Mouse (Mus musculus): Measurements from ENCODE around the gene Ccdc175. TPM values are rescaled to one million over a fixed set of nuclear protein-coding genes. Genes with fewer than 3 reads are reported as not detected.
A peak's percentile ranks its signal among the peaks of the same experiment; 100 is the strongest.

The Ccdc175 gene
- polyA plus RNA-seq, 1 experiment from 2014 or later = not detected

GRCm38 (mm10) chr12:72086166-72086825, 98.5 kb downstream of the Ccdc175 start:
- Histone ChIP-seq H3K4me1 (peaks cover 43% of the 10 kb centered on the region), H3K4me3 (peak overlapping the region; percentile 92), H3K27ac (replicated peaks) (peak overlapping the region; percentile 98), H3K36me3 (no peaks in the 10 kb centered on the region; the same call in 1 of the 2 replicates), H3K27me3 (no peaks in the 10 kb centered on the region), H3K9ac (replicated peaks) (peak overlapping the region; percentile 96), H3K9me3 (no peaks in the 10 kb centered on the region), H3K4me2 (replicated peaks) (peak overlapping the region; percentile 86)
- ATAC-seq (replicated peaks) = no peak; the same call in 1 of the 2 replicates
- WGBS = under 1% methylated on average over 18 of the region's 18 CpGs

GRCm38 (mm10) chr12:72085329-72086165, 99.3 kb downstream of the Ccdc175 start, which contains the start of the genes L3hypdh and Jkamp:
Gene L3hypdh (minus strand): TSS chr12:72085439.
Gene Jkamp (plus strand): TSS chr12:72085589.
- Histone ChIP-seq H3K36me3 (no peaks in the 10 kb centered on the region), H3K9ac (replicated peaks) (peak within 1 kb of the TSS; percentile 96), H3K4me2 (replicated peaks) (peak within 1 kb of the TSS; percentile 86), H3K4me1 (peaks cover 43% of the 10 kb centered on the region), H3K4me3 (peak within 1 kb of the TSS; percentile 92), H3K27me3 (no peaks in the 10 kb centered on the region), H3K27ac (replicated peaks) (peak within 1 kb of the TSS; percentile 98), H3K9me3 (no peaks in the 10 kb centered on the region)
- peak; percentile 97 for ATAC-seq (replicated peaks)
- WGBS = under 1% methylated on average over 60 of the region's 60 CpGs

GRCm38 (mm10) chr12:72085024-72085328, 99.9 kb downstream of the Ccdc175 start:
- H3K4me3 ChIP-seq = peak overlapping the region; percentile 92
- H3K4me2 ChIP-seq (replicated peaks) = peak overlapping the region; percentile 86
- no peak; the same call in 1 of the 2 replicates for ATAC-seq (replicated peaks)
- no peaks in the 10 kb centered on the region for H3K36me3 ChIP-seq
- WGBS = under 1% methylated on average over 31 of the region's 31 CpGs
- peak overlapping the region; percentile 63 for H3K9ac ChIP-seq (replicated peaks)
- H3K4me1 ChIP-seq = peaks cover 43% of the 10 kb centered on the region
- H3K27me3 ChIP-seq = no peaks in the 10 kb centered on the region
- peak overlapping the region; percentile 98 for H3K27ac ChIP-seq (replicated peaks)
- H3K9me3 ChIP-seq = no peaks in the 10 kb centered on the region

DNA sequence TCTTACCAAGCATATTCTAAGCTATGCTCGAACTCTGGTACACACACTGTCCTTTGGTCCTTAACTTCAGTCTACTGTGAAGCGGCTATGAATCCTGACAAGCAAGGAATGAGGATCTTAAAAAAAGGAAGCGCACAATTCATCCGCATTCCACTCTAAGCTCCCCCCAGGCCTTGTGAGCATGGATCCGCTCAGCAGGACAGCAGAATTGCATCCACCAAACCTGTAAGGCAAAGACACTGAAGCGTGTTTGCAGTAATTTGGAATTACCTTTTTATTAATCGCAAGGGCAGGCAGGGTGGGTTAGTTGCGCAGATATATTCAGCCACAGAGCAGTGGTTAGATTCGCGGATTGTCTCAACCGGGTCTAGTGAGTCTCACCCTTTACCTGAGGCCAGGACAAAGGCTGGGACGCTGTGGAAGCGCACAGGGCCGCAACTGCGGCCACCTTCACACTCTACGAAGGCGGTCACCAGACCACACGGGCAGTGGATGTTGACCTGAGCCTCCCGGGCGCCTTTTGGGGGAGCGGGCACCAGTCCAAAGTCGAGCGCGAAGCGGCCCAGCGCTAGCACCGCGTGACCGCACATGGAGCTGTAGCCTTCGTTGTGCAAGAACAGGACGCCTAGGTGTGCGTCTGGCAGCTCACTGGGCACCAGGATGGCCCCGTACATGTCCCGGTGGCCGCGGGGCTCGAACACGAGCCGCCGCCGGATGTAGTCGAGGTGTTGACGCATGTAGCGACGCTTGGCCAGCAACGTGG, 100.4 kb downstream of the Ccdc175 start:
- peak overlapping the region; percentile 92 for H3K4me3 ChIP-seq
- no peaks in the 10 kb centered on the region for H3K9me3 ChIP-seq
- H3K9ac ChIP-seq (replicated peaks) = peak overlapping the region; percentile 63
- peak overlapping the region; percentile 86 for H3K4me2 ChIP-seq (replicated peaks)
- H3K27me3 ChIP-seq = no peaks in the 10 kb centered on the region
- H3K4me1 ChIP-seq = peaks cover 43% of the 10 kb centered on the region
- H3K36me3 ChIP-seq = no peaks in the 10 kb centered on the region
- H3K27ac ChIP-seq (replicated peaks) = peak overlapping the region; percentile 98
- whole genome bisulfite sequencing = 4% methylated on average over 46 of the region's 46 CpGs
- ATAC-seq (replicated peaks) = peak; percentile 8

DNA sequence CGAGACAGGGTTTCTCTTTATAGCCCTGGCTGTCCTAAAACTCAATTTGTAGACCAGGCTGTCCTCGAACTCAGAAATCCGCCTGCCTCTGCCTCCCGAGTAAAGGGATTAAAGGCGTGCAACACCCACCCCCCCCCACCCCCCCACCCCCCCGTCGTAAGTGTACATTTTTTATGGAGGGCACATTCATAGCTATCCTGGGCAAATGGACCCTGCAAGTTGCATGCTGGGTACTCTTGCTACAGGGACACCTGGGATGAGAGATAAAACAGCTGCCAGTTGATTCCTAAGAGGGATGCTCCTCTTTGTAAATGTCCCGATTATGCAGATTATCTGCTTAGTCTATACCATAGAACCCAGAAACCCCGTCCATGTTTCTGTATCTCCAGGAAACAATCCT, 101.6 kb downstream of the Ccdc175 start:
- no peak overlapping the region for H3K4me3 ChIP-seq
- H3K9ac ChIP-seq (replicated peaks) = no peak overlapping the region
- H3K27me3 ChIP-seq = no peaks in the 10 kb centered on the region
- peaks cover 35% of the 10 kb centered on the region for H3K4me1 ChIP-seq
- WGBS = 86% methylated on average over 9 of the region's 9 CpGs
- H3K36me3 ChIP-seq = no peaks in the 10 kb centered on the region
- no peaks in the 10 kb centered on the region for H3K9me3 ChIP-seq
- H3K27ac ChIP-seq (replicated peaks) = no peak overlapping the region
- H3K4me2 ChIP-seq (replicated peaks) = no peak overlapping the region
- no peak for ATAC-seq (replicated peaks)

DNA sequence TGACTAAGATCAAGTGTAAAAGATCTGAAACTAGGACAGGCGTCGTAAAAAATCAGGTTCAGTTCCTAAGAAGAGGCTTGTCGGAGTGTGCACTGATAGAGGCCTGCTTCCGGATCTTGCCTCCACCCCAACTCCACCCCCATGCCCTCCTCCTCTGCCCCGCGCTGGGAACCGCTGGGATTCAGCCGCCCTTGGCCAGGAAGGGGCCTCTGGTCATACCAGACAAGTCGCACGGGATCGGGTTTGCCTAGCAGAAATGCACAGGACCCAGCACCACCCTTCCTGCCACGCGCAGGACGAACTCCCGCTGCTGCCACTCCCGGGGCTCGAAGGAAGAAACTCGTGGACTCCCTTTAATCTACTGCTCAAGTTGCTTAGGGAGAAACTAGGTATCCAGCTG, 102.5 kb downstream of the Ccdc175 start:
- peaks cover 26% of the 10 kb centered on the region for H3K4me1 ChIP-seq
- H3K27me3 ChIP-seq = no peaks in the 10 kb centered on the region
- ATAC-seq (replicated peaks) = no peak
- H3K9ac ChIP-seq (replicated peaks) = no peak overlapping the region
- H3K36me3 ChIP-seq = no peaks in the 10 kb centered on the region
- H3K4me3 ChIP-seq = no peak overlapping the region
- H3K9me3 ChIP-seq = no peaks in the 10 kb centered on the region
- no peak overlapping the region for H3K27ac ChIP-seq (replicated peaks)
- 34% methylated on average over 18 of the region's 18 CpGs for WGBS
- H3K4me2 ChIP-seq (replicated peaks) = 0 out of 2 replicates have a peak overlapping the region, but pooled peaks have one; percentile 15

DNA sequence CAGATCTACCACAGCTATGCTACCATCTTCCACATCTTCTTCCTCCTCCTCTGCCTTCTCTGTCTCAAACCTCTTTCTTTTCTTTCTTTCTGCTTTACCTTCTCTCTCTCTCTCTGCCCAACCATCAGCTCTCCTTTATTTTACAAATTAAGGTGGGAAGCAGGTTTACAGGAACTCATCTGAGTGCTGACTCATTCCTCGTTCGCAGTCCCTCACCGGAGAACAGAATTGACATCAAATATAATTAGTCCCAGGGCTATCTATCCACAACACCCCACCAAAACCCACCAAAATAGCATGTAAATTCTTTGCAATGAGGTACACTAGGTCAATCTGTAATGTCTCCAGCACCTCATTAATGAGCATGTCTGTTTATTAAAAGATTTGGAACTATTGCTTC, 102.9 kb downstream of the Ccdc175 start:
- H3K4me3 ChIP-seq = no peak overlapping the region
- H3K4me1 ChIP-seq = peaks cover 22% of the 10 kb centered on the region
- no peaks in the 10 kb centered on the region for H3K27me3 ChIP-seq
- no peak overlapping the region for H3K9ac ChIP-seq (replicated peaks)
- WGBS = 75% methylated on average over 3 of the region's 3 CpGs
- no peak overlapping the region for H3K27ac ChIP-seq (replicated peaks)
- no peak for ATAC-seq (replicated peaks)
- no peaks in the 10 kb centered on the region for H3K36me3 ChIP-seq
- H3K9me3 ChIP-seq = no peaks in the 10 kb centered on the region
- H3K4me2 ChIP-seq (replicated peaks) = no peak overlapping the region

GRCm38 (mm10) chr12:72078248-72078647, 106.6 kb downstream of the Ccdc175 start:
- no peaks in the 10 kb centered on the region for H3K9me3 ChIP-seq
- ATAC-seq (replicated peaks) = no peak
- H3K27me3 ChIP-seq = no peaks in the 10 kb centered on the region
- H3K36me3 ChIP-seq = 0 out of 2 replicates have a peak, but pooled peaks cover 4% of the 10 kb centered on the region
- no peak overlapping the region for H3K27ac ChIP-seq (replicated peaks)
- no peak overlapping the region for H3K4me2 ChIP-seq (replicated peaks)
- H3K4me1 ChIP-seq = 0 out of 2 replicates have a peak, but pooled peaks cover 6% of the 10 kb centered on the region
- 93% methylated on average over 3 of the region's 3 CpGs for WGBS
- H3K4me3 ChIP-seq = no peak overlapping the region
- no peak overlapping the region for H3K9ac ChIP-seq (replicated peaks)

DNA sequence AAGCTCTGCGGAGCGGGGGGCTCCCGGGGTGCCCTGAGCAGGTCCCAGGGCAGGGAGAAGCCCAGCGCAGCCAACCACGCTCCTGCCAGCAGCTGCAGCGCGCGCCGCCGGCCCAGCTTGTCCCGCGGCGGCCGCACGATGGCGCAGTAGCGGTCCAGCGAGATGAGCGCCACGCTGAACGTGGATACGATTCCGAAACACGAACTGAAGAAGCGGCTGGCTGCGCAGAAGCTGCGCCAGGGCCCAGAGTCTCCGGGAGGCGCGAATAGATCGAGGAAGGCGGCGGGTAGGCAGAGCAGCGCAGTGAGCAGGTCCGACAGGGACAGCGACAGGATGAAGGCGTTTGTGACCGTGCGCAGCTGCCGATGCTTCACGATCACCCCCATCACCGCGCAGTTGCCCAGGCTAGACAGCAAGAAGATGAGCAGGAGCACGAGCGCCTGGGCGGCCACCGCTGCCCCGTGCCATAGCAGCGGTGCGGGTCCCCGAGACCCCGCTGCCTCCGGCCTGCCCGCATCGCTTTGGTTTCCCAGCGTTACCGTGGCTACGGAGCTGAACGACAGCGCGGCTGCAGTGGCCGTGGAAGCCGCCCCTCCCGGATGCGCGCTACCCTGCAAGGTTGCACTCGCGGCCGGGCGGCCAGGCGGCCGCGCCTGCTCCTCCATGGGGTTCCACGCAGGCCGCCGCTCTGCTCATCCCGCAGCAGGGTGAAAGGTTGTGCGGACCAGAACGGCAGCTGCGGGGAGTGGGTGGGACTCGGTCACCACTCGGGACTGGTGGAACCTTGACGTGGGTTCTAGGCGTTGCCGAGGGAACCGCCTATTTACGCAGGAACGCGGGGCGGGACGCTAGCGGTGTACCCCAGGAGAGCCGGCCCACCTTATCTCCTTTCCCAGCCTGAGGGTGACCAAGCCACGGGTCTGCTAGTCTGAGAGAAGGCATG, 114.2 kb downstream of the Ccdc175 start, which contains the start of gene Gpr135:
TSS of gene Gpr135 (minus strand) at position 799 of the 943 bp plus-strand sequence.
- Histone ChIP-seq H3K4me1 (peaks cover 12% of the 10 kb centered on the region), H3K4me3 (peak within 1 kb of the TSS; percentile 73), H3K4me2 (replicated peaks) (peak within 1 kb of the TSS; percentile 96), H3K27ac (replicated peaks) (peak within 1 kb of the TSS; percentile 90), H3K9me3 (no peaks in the 10 kb centered on the region), H3K36me3 (0 out of 2 replicates have a peak, but pooled peaks cover 4% of the 10 kb centered on the region), H3K27me3 (peaks cover 10% of the 10 kb centered on the region; the same call in 1 of the 2 replicates), H3K9ac (replicated peaks) (peak within 1 kb of the TSS; percentile 64)
- ATAC-seq (replicated peaks) = peak; percentile 93
- under 1% methylated on average over 94 of the region's 94 CpGs for WGBS

DNA sequence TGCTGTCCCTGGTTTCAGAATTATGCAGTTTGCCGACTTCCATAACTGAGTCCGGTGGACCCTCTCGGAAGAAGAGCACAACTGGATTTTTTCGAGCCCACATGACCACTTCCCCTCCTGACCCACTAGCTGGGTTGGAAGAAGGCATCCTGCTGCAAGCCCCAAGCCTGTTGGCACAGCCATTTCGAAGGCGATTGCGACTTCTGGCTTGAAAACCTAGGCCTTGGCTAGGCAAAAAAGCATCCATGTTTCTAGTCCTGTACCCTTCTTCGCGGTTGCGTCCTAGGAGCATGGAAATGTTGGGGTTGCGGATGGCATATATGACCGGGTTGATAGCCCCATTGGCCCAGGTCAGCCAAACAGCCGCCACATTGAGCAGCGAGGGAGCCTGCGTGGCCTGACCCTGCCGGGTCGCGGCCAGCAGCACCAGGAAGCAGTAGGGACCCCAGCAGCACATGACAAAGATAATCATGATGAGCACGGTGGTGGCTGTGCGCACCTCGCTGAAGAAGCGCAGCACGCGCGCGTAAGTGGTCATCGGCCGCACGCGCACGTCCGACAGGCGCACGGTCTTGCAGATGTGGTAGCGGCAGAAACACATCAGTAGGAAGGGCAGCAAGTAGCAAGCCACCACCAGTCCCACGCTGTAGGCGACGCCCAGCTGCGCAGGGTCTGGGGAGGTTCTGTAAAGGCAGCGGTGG, 115.1 kb downstream of the Ccdc175 start:
- Histone ChIP-seq H3K27ac (replicated peaks) (peak overlapping the region; percentile 90), H3K9me3 (no peaks in the 10 kb centered on the region), H3K9ac (replicated peaks) (peak overlapping the region; percentile 64), H3K4me2 (replicated peaks) (peak overlapping the region; percentile 96), H3K27me3 (peaks cover 10% of the 10 kb centered on the region; the same call in 1 of the 2 replicates), H3K36me3 (0 out of 2 replicates have a peak, but pooled peaks cover 4% of the 10 kb centered on the region), H3K4me3 (peak overlapping the region; percentile 73), H3K4me1 (peaks cover 12% of the 10 kb centered on the region)
- 5% methylated on average over 40 of the region's 40 CpGs for WGBS
- no peak for ATAC-seq (replicated peaks)

Measured in forebrain, embryonic 15.5 days (tissue).